Mouse (Mus musculus) liver, adult (tissue): ENCODE data around the gene Ifrd2.
A peak's percentile ranks its signal among the peaks of the same experiment; 100 is the strongest.

Source experiments
- GATA4 ChIP-seq: IDR thresholded peaks from 2 replicates; pipeline ENCODE4 v1.6.1; 2014; ENCODE audit warnings: mild to moderate bottlenecking, low read length; ENCODE audit not compliant: insufficient replicate concordance

The Ifrd2 gene

GRCm38 (mm10) chr9:107549297-107550074 lies 38.0 kb upstream of the Ifrd2 start:
- no peak for TF ChIP-seq GATA4

- TF ChIP-seq GATA4: no peak
These were observed 36.8 kb upstream of the Ifrd2 start for GRCm38 (mm10) chr9:107550491-107551116.

GRCm38 (mm10) chr9:107551117-107551889 lies 36.1 kb upstream of the Ifrd2 start, which contains the start of gene Rassf1:
Rassf1 (plus strand) TSS chr9:107551555.
- no peak for TF ChIP-seq GATA4

GRCm38 (mm10) chr9:107551890-107552355 lies 35.5 kb upstream of the Ifrd2 start:
- no peak for TF ChIP-seq GATA4

GRCm38 (mm10) chr9:107552690-107553393 lies 34.6 kb upstream of the Ifrd2 start:
- no peak for TF ChIP-seq GATA4

- no peak for TF ChIP-seq GATA4
These were observed 33.7 kb upstream of the Ifrd2 start for GRCm38 (mm10) chr9:107553541-107554318.

- no peak for TF ChIP-seq GATA4
These were observed 33.1 kb upstream of the Ifrd2 start for GRCm38 (mm10) chr9:107554319-107554825.

- no peak for TF ChIP-seq GATA4
These were observed 32.4 kb upstream of the Ifrd2 start for GRCm38 (mm10) chr9:107555031-107555457.

- no peak for TF ChIP-seq GATA4
These were observed 31.7 kb upstream of the Ifrd2 start for GRCm38 (mm10) chr9:107555701-107556100.

GRCm38 (mm10) chr9:107556346-107556745 lies 31.1 kb upstream of the Ifrd2 start:
- TF ChIP-seq GATA4: no peak

- TF ChIP-seq GATA4: no peak
These were observed 24.3 kb upstream of the Ifrd2 start, which contains the start of gene Tusc2 for GRCm38 (mm10) chr9:107563029-107563581. Tusc2 (plus strand) TSS chr9:107563255.

GRCm38 (mm10) chr9:107566041-107566709 lies 21.3 kb upstream of the Ifrd2 start:
- TF ChIP-seq GATA4: no peak

- peak; percentile 97 for TF ChIP-seq GATA4
These were observed 20.6 kb upstream of the Ifrd2 start for GRCm38 (mm10) chr9:107566855-107567254.
